Mouse (Mus musculus): ENCODE data around the gene Ephb3. TPM values are rescaled to one million over a fixed set of nuclear protein-coding genes. Genes with fewer than 3 reads are reported as not detected.

Ephb3 gene
- polyA plus RNA-seq, 1 experiment, result 4.8 TPM

DNA sequence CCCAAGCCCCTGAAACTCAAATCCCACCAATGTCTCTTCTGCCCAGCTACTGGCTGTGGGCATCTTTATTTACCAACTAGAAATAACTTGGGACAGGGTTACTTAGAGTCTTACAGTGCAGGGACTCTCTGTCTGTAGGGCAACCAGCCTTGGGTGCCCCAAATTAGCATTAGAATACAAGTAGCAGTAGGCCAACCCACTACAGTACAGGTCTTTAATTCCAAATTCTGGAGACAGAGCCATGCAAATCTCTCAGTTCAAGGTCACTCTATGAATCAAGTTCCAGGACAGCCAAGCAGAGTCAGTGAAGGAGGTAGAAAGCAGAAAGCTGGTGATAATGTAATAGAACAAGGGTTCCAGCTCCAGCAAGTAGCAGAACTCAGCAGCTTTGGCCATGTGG is 19.9 kb upstream of the Ephb3 start:
- TF ChIP-seq POLR2A (IDR thresholded peaks at IDR 0.05; ENCODE audit: borderline replicate concordance, insufficient read depth, low read length), result no peak
- TF ChIP-seq CTCF (IDR thresholded peaks at IDR 0.05; ENCODE audit: borderline replicate concordance, insufficient read depth, low read depth, low read length), result no peak
- H3K27ac ChIP-seq (ENCODE audit: insufficient read depth, low read length), result no peak overlapping the region

DNA sequence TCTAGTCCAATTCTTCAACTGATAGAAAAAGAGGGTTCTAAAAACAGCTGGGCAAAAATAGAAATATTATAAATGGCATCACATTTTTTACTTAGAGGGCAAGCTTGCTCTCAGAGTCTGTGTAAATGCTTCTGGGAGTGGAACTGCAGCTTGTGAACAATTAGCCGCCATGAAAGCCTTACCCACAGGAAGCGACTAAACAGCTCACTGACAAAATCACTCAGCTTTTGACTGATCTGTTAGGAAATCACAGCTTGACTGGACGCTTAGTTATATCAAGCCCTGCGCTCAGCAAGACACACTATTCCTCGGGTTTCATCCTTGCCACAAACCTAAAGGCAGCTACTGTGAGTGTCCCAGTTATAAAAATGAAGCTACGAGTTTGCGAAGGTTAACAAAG is 17.0 kb upstream of the Ephb3 start:
- TF ChIP-seq POLR2A (IDR thresholded peaks at IDR 0.05; ENCODE audit: borderline replicate concordance, insufficient read depth, low read length) (no peak), CTCF (IDR thresholded peaks at IDR 0.05; ENCODE audit: borderline replicate concordance, insufficient read depth, low read depth, low read length) (no peak)
- Histone ChIP-seq H3K4me1 (ENCODE audit: control insufficient read depth, insufficient read depth, low read length) (no peaks in the 10 kb centered on the region), H3K27me3 (ENCODE audit: control insufficient read depth, insufficient read depth, low read length) (no peaks in the 10 kb centered on the region), H3K27ac (ENCODE audit: insufficient read depth, low read length) (no peak overlapping the region), H3K4me3 (replicated peaks; ENCODE audit: insufficient read depth, low read depth, low read length) (no peak overlapping the region)
- 46% methylated on average over 7 of the region's 7 CpGs for WGBS
- DNase-seq, result no peak

More for the DNA sequence above, 19.9 kb upstream of the Ephb3 start:
- H3K27me3 ChIP-seq (ENCODE audit: control insufficient read depth, insufficient read depth, low read length), result no peaks in the 10 kb centered on the region
- H3K4me1 ChIP-seq (ENCODE audit: control insufficient read depth, insufficient read depth, low read length), result no peaks in the 10 kb centered on the region
- H3K4me3 ChIP-seq (replicated peaks; ENCODE audit: insufficient read depth, low read depth, low read length), result no peak overlapping the region
- no peak for DNase-seq

DNA sequence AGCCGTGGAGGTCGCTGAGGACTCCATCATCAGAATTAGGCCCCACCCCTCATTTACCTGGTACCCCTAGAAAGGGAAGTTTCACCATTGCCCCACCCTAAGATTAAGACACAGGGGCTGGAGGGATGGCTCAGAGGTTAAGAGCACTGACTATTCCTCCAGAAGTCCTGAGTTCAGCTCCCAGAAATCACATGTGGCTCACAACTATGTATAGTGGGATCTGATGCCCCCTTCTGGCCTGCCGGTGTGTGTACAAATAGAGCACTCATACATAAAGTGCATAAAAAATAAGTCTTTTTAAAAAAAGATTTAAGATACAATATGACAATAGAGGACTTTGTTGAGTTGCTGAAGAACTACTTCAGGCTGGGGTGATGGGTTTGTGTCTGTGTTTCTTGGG is 16.2 kb upstream of the Ephb3 start:
- H3K4me3 ChIP-seq (replicated peaks; ENCODE audit: insufficient read depth, low read depth, low read length), result no peak overlapping the region
- H3K27ac ChIP-seq (ENCODE audit: insufficient read depth, low read length), result no peak overlapping the region
- no peaks in the 10 kb centered on the region for H3K4me1 ChIP-seq (ENCODE audit: control insufficient read depth, insufficient read depth, low read length)
- no peaks in the 10 kb centered on the region for H3K27me3 ChIP-seq (ENCODE audit: control insufficient read depth, insufficient read depth, low read length)
- DNase-seq, result no peak
- TF ChIP-seq POLR2A (IDR thresholded peaks at IDR 0.05; ENCODE audit: borderline replicate concordance, insufficient read depth, low read length) (no peak), CTCF (IDR thresholded peaks at IDR 0.05; ENCODE audit: borderline replicate concordance, insufficient read depth, low read depth, low read length) (no peak)
- 86% methylated on average over 3 of the region's 3 CpGs for WGBS

DNA sequence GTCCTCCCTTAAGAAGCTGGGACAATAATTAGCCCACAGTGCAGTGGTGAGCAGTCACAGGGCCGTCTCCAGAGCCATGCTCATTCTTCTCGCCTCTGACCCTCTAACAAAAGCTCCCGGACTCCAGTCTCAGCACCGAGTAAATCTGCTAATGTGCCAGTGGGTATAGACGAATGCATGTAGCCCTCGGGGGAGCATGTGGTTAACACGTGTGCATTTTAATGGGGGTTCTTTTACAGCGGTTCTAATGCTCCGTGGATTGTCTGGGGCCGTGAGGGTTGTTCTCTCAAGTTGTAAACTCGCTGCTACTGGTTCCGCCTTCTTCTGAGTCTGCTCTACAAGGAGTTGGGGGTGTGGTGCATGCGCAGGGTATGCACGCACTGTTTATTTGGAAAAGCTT is 13.0 kb upstream of the Ephb3 start:
- Histone ChIP-seq H3K27ac (ENCODE audit: insufficient read depth, low read length) (no peak overlapping the region), H3K27me3 (ENCODE audit: control insufficient read depth, insufficient read depth, low read length) (no peaks in the 10 kb centered on the region), H3K4me1 (ENCODE audit: control insufficient read depth, insufficient read depth, low read length) (no peaks in the 10 kb centered on the region), H3K4me3 (replicated peaks; ENCODE audit: insufficient read depth, low read depth, low read length) (no peak overlapping the region)
- whole genome bisulfite sequencing, result 74% methylated on average over 14 of the region's 14 CpGs
- TF ChIP-seq POLR2A (IDR thresholded peaks at IDR 0.05; ENCODE audit: borderline replicate concordance, insufficient read depth, low read length), result no peak
- no peak for TF ChIP-seq CTCF (IDR thresholded peaks at IDR 0.05; ENCODE audit: borderline replicate concordance, insufficient read depth, low read depth, low read length)
- no peak for DNase-seq

DNA sequence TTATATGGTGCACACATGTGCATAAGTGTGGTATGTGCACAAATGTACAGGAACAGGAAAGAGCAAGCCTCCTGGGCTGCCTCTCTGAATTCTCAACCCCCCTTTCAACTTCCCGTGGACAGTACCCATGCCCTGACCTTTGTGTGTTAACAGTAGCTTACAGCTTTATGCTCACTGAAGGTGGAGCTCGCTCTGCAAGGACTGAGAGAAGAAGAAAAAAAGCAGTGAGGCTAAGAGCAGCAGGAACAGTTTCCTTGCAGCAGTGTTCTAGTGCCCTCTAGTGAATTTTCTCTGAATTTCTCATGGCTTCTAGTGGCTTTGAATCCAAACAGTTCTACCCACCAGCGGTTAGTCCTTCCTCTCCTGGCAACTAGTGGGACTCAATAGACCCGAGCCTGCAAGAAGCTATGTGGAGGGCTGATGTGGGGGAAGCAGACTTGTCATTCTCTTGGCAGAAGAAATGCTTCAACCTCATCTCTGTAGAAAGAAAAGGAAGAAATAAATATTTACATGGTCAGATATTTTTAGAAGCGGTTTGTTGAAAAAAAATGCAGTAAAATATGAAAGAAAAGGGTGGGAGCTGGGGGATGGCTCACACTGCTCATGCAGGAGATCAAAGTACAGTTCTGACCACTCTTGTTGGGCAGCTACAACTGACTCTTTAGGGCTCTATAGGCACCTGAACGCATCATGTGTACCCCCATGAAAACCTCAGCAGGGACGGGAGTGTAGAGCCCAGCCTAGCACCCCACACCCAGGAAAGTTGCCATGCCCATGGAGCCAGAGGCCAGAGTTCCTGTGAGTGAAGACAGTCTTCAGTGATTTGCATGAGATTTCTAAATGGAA is 11.8 kb upstream of the Ephb3 start:
- DNase-seq, result peak; percentile 28 to 55
- Histone ChIP-seq H3K27me3 (ENCODE audit: control insufficient read depth, insufficient read depth, low read length) (no peaks in the 10 kb centered on the region), H3K4me3 (replicated peaks; ENCODE audit: insufficient read depth, low read depth, low read length) (no peak overlapping the region), H3K4me1 (ENCODE audit: control insufficient read depth, insufficient read depth, low read length) (no peaks in the 10 kb centered on the region), H3K27ac (ENCODE audit: insufficient read depth, low read length) (no peak overlapping the region)
- peak; percentile 77 for TF ChIP-seq CTCF (IDR thresholded peaks at IDR 0.05; ENCODE audit: borderline replicate concordance, insufficient read depth, low read depth, low read length)
- TF ChIP-seq POLR2A (IDR thresholded peaks at IDR 0.05; ENCODE audit: borderline replicate concordance, insufficient read depth, low read length), result no peak
- 42% methylated on average over 7 of the region's 7 CpGs for WGBS

DNA sequence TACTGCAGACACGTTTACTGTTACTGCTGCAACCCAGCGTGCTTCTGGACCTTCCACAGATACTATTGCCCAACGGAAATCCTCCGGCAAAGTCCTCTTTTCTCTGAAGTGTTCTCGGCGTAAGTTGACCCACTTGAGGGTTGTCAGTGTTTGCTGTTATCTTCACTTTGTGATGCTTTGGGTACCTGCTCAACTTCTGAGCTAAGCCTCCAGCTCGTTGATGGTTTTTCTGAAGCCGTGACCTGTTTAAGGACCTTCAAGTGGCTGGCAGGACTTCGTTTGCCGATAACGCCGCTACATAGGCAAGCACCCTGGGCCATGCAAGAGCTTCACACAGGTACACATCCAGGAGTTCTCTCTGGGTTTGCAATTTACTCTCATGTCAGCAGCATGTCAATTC is 10.4 kb upstream of the Ephb3 start:
- DNase-seq, result no peak
- no peaks in the 10 kb centered on the region for H3K27me3 ChIP-seq (ENCODE audit: control insufficient read depth, insufficient read depth, low read length)
- no peak overlapping the region for H3K4me3 ChIP-seq (replicated peaks; ENCODE audit: insufficient read depth, low read depth, low read length)
- no peak overlapping the region for H3K27ac ChIP-seq (ENCODE audit: insufficient read depth, low read length)
- H3K4me1 ChIP-seq (ENCODE audit: control insufficient read depth, insufficient read depth, low read length), result no peaks in the 10 kb centered on the region
- 88% methylated on average over 12 of the region's 12 CpGs for WGBS
- no peak for TF ChIP-seq CTCF (IDR thresholded peaks at IDR 0.05; ENCODE audit: borderline replicate concordance, insufficient read depth, low read depth, low read length)
- no peak for TF ChIP-seq POLR2A (IDR thresholded peaks at IDR 0.05; ENCODE audit: borderline replicate concordance, insufficient read depth, low read length)

DNA sequence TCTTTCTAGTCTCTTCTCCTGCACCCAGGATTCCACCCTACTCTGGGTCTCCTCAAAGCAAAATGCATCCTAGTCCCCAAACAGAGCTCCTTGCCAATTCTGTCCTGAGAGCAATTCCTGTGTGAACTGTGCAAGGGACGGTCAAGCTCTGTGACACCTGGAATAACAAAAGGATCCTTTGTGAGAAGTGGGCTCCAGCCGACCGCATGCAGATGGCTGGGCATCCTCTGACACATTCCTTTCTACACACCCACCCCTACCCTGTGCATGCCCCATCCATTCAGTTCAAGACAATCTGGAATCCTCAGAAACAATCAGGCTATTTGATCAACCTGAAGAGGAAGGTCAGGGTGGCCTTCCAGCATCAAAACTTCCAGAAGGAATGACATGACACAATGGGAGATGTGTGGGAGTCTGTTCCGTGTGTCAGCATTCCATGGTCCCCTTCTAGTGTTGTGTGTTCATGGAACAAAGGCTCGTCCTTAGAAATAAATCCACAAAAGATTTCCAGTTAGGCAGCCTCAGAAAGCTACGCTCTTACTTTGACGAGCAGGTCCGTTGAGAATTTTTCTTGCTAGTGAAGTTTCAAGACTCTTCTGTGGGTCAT is 9.2 kb upstream of the Ephb3 start:
- no peak overlapping the region for H3K4me3 ChIP-seq (replicated peaks; ENCODE audit: insufficient read depth, low read depth, low read length)
- no peak for TF ChIP-seq POLR2A (IDR thresholded peaks at IDR 0.05; ENCODE audit: borderline replicate concordance, insufficient read depth, low read length)
- TF ChIP-seq CTCF (IDR thresholded peaks at IDR 0.05; ENCODE audit: borderline replicate concordance, insufficient read depth, low read depth, low read length), result no peak
- no peak for DNase-seq
- 65% methylated on average over 8 of the region's 8 CpGs for WGBS
- H3K27me3 ChIP-seq (ENCODE audit: control insufficient read depth, insufficient read depth, low read length), result no peaks in the 10 kb centered on the region
- H3K27ac ChIP-seq (ENCODE audit: insufficient read depth, low read length), result no peak overlapping the region
- H3K4me1 ChIP-seq (ENCODE audit: control insufficient read depth, insufficient read depth, low read length), result no peaks in the 10 kb centered on the region

DNA sequence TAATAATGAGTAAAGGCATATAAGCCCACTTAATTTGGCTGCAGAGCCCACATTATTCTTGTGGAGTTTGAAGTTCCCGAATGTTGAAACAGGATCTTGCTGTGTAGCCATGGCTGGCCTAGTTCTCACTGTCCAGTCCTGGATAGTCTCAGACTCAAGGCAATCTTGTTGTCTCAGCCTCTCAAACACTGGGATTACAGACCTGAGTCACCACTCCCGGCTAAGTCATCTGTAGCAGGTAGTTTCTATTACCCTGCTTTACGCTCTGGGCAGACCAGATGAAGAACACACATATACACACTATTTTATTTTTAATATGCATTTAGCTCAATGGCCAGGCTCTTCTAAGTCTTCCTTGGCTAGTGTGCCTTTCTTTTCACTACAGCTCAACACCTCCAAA is 8.0 kb upstream of the Ephb3 start:
- WGBS, result 91% methylated on average over 3 of the region's 3 CpGs
- no peak overlapping the region for H3K27ac ChIP-seq (ENCODE audit: insufficient read depth, low read length)
- no peaks in the 10 kb centered on the region for H3K27me3 ChIP-seq (ENCODE audit: control insufficient read depth, insufficient read depth, low read length)
- TF ChIP-seq POLR2A (IDR thresholded peaks at IDR 0.05; ENCODE audit: borderline replicate concordance, insufficient read depth, low read length) (no peak), CTCF (IDR thresholded peaks at IDR 0.05; ENCODE audit: borderline replicate concordance, insufficient read depth, low read depth, low read length) (no peak)
- H3K4me1 ChIP-seq (ENCODE audit: control insufficient read depth, insufficient read depth, low read length), result no peaks in the 10 kb centered on the region
- no peak overlapping the region for H3K4me3 ChIP-seq (replicated peaks; ENCODE audit: insufficient read depth, low read depth, low read length)
- DNase-seq, result no peak
